Mouse (Mus musculus) thymus, postnatal 36 days (tissue): Measurements from ENCODE around the gene Dhdds.

ENCODE experiments used
- DNase-seq, 2 experiments: peaks; one replicate each; pipeline ENCODE4 v3.0.0; 2022; ENCODE audit warnings: mixed read lengths in 2 of 2

Gene Dhdds

DNA sequence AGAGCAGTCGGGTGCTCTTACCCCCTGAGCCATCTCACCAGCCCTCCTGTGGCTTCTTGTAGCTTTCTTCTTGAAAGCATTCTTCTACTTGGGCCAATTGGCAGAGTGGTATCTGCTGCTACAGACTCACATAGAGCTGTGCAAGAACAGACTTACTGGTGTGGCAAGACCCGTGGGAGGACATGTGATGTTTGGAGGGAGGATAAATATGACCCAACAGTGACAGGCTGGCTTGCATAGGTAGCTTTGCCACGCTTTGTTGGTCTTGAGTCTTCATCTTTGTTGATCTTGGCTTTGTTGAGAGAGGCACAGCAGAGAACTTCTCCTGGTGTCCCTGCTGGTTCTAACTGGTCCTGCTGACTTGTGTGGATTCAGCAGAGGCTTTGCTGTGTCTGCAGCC, 56.9 kb downstream of the Dhdds start:
- no peak for DNase-seq

DNA sequence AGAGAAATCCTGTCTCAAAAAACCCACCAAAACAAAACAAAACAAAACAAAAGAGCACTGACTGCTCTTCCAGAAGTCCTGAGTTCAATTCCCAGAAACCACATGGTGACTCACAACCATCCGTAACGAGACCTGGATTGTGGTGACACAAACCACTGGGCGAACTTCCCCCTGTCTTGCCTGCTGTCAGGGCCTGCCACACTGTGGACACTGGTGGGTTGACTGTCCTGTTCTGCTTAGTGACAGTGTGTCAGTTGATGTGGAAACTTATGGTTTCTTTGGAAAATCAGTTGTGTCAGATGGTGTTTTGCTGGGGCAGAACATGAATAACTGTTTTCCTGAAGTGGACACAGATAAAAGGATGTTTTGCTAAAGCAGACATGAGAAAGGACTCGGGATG, 58.0 kb downstream of the Dhdds start:
- no peak for DNase-seq

DNA sequence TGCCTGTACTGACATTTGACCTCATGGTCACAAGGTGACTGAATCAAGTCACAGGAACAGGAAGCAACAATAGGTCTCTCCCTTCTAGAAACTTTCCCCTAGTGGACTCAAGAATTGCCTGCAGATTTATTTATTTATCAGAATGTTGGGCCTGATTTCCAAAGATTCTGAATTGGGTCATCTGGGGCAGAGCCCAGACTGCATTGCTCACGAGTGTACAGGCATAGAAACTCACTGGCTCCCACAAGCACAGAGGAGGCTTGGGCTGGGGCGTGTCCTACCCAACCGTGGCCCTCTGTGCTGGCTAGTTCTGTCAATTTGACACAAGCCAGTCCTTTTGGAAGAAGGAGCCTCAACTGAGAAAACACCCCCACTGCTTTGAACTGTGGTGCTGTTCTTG, 59.1 kb downstream of the Dhdds start:
- DNase-seq = no peak

GRCm38 (mm10) chr4:133940386-133941260, 60.1 kb downstream of the Dhdds start:
- DNase-seq = no peak

- DNase-seq = no peak
These were observed 62.6 kb downstream of the Dhdds start for GRCm38 (mm10) chr4:133938077-133938476.

DNA sequence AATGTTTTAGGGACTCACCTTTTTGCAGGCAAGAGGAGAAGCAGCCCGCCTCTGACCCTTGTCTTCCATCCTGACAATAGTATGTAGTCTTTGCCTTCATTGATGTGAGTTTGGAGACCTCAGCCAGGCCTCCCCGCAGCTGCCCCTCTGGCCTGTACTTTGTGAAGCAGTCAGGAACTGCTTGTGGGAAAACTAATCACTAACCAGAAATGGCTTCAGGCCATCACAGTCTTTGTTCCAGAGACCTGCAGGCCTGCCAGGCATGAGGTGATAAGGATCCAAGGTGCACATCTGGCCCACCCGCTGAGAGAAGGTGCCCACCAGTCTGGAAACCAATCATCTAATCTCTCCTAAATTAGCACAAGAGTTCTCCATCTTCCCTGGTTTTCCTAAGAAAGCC, 68.9 kb downstream of the Dhdds start:
- DNase-seq = no peak

GRCm38 (mm10) chr4:133931349-133931748, 69.4 kb downstream of the Dhdds start:
- no peak for DNase-seq

DNA sequence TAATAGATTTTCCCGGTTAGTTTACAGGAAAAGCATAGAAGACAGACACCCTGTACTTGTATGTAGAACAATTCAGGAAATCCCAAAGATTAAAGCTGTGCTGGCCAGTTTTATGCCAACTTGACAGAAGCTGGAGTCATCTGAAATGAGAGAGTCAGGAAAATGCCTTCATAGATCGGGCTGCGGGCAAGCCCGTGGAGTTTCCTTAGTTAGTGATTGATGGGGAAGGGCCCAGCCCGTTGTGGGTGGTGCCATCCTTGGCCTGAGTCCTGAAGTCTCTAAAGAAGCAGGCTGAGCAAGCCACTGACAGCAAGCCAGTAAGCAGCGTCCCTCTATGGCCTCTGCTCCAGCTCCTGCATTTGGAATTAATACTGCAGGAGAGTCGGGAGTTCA, 71.4 kb downstream of the Dhdds start:
- no peak for DNase-seq

- DNase-seq = peak in 1 of 2 experiments; percentile 28
These were observed 72.0 kb downstream of the Dhdds start for GRCm38 (mm10) chr4:133928576-133929277.

- DNase-seq = no peak
These were observed 75.5 kb downstream of the Dhdds start for GRCm38 (mm10) chr4:133925204-133925603.

- no peak for DNase-seq
These were observed 77.0 kb downstream of the Dhdds start for GRCm38 (mm10) chr4:133923743-133924142.
